Mouse (Mus musculus) cortical plate, adult 2 months (tissue): Measurements from ENCODE around the gene Olfr1510.

Experiments used
- CTCF ChIP-seq: fragments of 200-500 bp; IDR thresholded peaks from 2 replicates; pipeline ENCODE4 v1.5.1; 2011; ENCODE audit warnings: mild to moderate bottlenecking, control low read depth, low read length; ENCODE audit not compliant: insufficient read depth; ENCODE audit errors: extremely low read depth
- POLR2A ChIP-seq: fragments of 200-500 bp; IDR thresholded peaks from 2 replicates; pipeline ENCODE4 v1.6.1; 2011; ENCODE audit warnings: mild to moderate bottlenecking, low read length, control low read depth; ENCODE audit not compliant: insufficient read depth; ENCODE audit errors: extremely low read depth

DNA sequence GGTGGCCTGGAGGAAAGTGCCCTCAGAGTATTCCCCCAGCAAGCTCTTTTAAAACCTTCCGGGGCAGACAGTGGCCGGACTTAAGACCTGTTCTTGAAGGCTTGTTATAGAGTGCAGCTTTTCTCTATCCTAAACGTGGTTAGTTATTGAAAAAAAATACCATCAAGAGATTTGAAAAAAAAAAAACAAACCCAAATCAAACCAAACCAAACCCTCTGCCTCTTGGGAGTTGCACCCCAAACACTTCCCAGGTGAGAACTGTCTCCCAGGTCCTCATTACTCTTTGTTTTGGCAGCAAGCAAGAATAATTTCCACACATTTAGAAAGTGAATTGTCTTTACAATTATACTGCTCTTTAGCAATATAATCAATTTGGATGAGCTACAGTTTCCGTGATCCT, 16.9 kb downstream of the Olfr1510 start, which contains the start of gene Olfr1511:
- TF ChIP-seq CTCF: no peak
- TF ChIP-seq POLR2A: no peak
